Mouse (Mus musculus) testis, adult 2 months (tissue): ENCODE measurements around the gene Cep78. TPM values are rescaled to one million over a fixed set of nuclear protein-coding genes. Genes with fewer than 3 reads are reported as not detected.

Source experiments
- H3K27ac ChIP-seq: fragments of 200-500 bp; 2 replicates; pipeline ENCODE4 v1.5.1; 2012; ENCODE audit warnings: low read depth, low read length; ENCODE audit not compliant: control insufficient read depth, insufficient read depth
- H3K27me3 ChIP-seq: fragments of 200-500 bp; 2 replicates; pipeline ENCODE4 v1.6.1; 2012; ENCODE audit warnings: mild to moderate bottlenecking, low read length, moderate library complexity; ENCODE audit not compliant: control insufficient read depth, insufficient read depth
- H3K36me3 ChIP-seq: fragments of 200-500 bp; 2 replicates; pipeline ENCODE4 v1.6.1; 2012; ENCODE audit warnings: mild to moderate bottlenecking, low read length; ENCODE audit not compliant: control insufficient read depth, insufficient read depth
- H3K4me1 ChIP-seq: fragments of 200-500 bp; 2 replicates; pipeline ENCODE4 v1.6.1; 2012; ENCODE audit warnings: low read length; ENCODE audit not compliant: control insufficient read depth, insufficient read depth
- H3K4me3 ChIP-seq: fragments of 200-500 bp; 2 replicates; pipeline ENCODE4 v1.5.1; 2012; ENCODE audit warnings: low read depth, mild to moderate bottlenecking, low read length, moderate library complexity, mixed read lengths; ENCODE audit not compliant: control insufficient read depth
- CTCF ChIP-seq: fragments of 200-500 bp; IDR thresholded peaks from 2 replicates; pipeline ENCODE4 v1.5.1; 2012; ENCODE audit warnings: low read depth, mild to moderate bottlenecking, inconsistent platforms, low read length, moderate library complexity; ENCODE audit not compliant: control insufficient read depth, insufficient read depth, insufficient replicate concordance
- POLR2A ChIP-seq: fragments of 200-500 bp; IDR thresholded peaks from 2 replicates; pipeline ENCODE4 v1.6.1; 2012; ENCODE audit warnings: low read depth, mild to moderate bottlenecking, inconsistent platforms, low read length, moderate library complexity; ENCODE audit not compliant: control insufficient read depth
- polyA plus RNA-seq: library from polyadenylated mRNA; depleted of rRNA; stranded (reverse); fragments of >200 nt; gene quantifications from 2 replicates; pipeline ENCODE4 v1.2.3, GENCODE M21; 2012

Cep78 gene
- polyA plus RNA-seq, 1 experiment, result 5.1 TPM

DNA sequence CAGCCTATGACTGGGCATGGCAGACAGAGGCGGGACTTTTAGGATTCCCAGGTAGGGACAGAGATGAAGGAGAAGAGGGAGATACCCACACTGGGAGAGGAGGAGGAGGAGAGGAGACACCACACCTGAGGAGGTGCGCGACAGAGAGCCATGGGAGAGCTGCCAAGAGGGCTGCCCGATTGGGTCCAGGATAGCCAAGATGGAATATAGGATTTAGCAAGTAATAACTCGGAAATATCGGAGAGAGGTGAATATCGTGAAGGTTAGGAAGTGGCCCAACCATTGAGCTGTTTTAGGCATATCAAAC is 41.7 kb downstream of the Cep78 start:
- Histone ChIP-seq H3K4me3 (no peak overlapping the region), H3K27ac (no peak overlapping the region), H3K36me3 (no peaks in the 10 kb centered on the region), H3K4me1 (peaks cover 8% of the 10 kb centered on the region), H3K27me3 (no peaks in the 10 kb centered on the region)
- TF ChIP-seq POLR2A (no peak), CTCF (no peak)

- no peak overlapping the region for H3K4me3 ChIP-seq
- H3K4me1 ChIP-seq, result peaks cover 8% of the 10 kb centered on the region
- no peaks in the 10 kb centered on the region for H3K36me3 ChIP-seq
- no peak for TF ChIP-seq CTCF
- H3K27ac ChIP-seq, result no peak overlapping the region
- no peaks in the 10 kb centered on the region for H3K27me3 ChIP-seq
These were observed 42.2 kb downstream of the Cep78 start for GRCm38 (mm10) chr19:15942421-15943116.

DNA sequence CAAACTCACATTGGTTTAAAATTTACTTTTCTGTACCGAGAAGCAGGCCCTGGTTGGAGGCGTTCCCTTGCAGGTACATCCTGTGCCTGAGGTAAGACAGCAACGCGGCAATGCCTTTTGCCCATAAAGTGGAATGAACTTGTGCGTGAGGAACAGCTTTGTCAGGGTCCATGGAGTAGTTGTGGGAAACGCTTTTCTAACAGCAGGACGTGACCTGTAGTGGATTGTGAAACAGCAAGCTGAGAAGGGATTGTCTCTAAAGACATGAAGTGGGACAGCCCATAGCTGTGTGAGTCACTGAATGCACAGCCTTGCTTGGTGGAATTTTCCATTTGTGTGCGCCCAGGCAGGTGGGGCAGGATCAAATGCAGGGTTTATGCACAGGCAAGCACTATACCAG is 43.4 kb downstream of the Cep78 start:
- H3K27ac ChIP-seq, result no peak overlapping the region
- peaks cover 4% of the 10 kb centered on the region for H3K4me1 ChIP-seq
- H3K27me3 ChIP-seq, result no peaks in the 10 kb centered on the region
- no peak for TF ChIP-seq CTCF
- TF ChIP-seq POLR2A, result no peak
- no peak overlapping the region for H3K4me3 ChIP-seq
- no peaks in the 10 kb centered on the region for H3K36me3 ChIP-seq

DNA sequence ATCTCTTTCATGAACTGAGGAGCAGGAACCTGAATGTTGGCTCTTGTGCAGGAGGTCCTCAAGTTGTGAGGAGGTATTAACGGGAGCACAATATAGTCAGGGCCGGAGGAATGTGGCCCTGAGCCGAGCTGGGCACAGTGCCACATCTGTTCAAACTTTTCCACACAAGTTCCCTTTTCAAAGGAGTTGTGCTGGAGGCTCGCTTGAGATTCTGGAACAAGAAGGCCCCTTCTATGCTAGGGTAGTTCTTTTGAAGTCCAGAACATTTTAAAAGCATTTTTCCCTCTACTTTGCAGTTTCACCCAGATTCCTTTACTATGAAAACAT is 59.1 kb downstream of the Cep78 start:
- Histone ChIP-seq H3K4me1 (peaks cover 18% of the 10 kb centered on the region), H3K27ac (no peak overlapping the region), H3K4me3 (no peak overlapping the region), H3K36me3 (no peaks in the 10 kb centered on the region), H3K27me3 (no peaks in the 10 kb centered on the region)
- TF ChIP-seq CTCF, result no peak

DNA sequence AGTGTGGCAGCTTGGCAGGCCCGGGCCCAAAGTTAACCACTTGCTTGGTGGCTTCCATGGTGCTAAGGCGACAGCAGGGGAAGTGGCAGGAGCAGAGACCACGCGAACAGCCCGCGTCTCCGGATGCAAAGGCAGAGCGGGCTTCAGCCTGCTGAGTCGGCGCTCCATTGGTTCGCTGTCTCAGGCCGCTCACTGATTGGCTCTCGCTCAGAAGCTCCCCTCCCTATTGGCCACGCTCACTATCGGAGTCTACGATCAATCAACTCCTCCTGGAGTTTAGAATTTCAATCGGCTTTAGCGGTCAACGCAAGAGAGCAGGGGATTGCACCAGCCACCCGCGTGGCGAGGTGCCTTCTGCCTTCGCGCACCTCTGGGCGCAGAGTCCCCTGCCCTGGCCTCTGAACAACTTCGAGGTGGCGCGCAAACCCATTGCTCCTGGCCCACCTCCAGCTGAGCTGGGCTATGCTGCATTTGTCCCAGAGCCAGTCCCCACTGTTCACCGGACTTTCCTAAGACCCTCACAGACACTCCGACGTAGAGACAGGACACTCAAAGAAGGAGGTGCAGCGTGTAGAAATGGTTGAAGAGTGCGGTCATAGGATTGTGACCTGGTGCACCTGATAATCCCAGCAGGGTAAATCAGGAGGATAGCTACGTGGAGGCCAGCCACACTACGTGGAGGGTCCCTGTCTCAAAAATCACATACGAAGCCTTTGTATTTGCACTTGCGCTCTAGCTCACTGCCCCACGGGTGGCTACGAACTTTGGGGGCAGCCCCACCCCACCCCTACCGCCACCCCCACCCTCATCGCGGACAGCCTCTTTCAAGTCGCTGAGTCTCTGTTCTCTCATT is 59.7 kb downstream of the Cep78 start:
- TF ChIP-seq POLR2A (peak; percentile 58), CTCF (no peak)
- Histone ChIP-seq H3K4me1 (peaks cover 18% of the 10 kb centered on the region), H3K27me3 (no peaks in the 10 kb centered on the region), H3K4me3 (peak overlapping the region; percentile 84), H3K36me3 (no peaks in the 10 kb centered on the region), H3K27ac (peak overlapping the region; percentile 65)

GRCm38 (mm10) chr19:15924181-15924865 is 60.5 kb downstream of the Cep78 start:
- Histone ChIP-seq H3K27me3 (no peaks in the 10 kb centered on the region), H3K4me1 (peaks cover 18% of the 10 kb centered on the region), H3K36me3 (no peaks in the 10 kb centered on the region), H3K27ac (peak overlapping the region; percentile 58), H3K4me3 (peak overlapping the region; percentile 84)
- TF ChIP-seq CTCF, result no peak
- TF ChIP-seq POLR2A, result no peak

DNA sequence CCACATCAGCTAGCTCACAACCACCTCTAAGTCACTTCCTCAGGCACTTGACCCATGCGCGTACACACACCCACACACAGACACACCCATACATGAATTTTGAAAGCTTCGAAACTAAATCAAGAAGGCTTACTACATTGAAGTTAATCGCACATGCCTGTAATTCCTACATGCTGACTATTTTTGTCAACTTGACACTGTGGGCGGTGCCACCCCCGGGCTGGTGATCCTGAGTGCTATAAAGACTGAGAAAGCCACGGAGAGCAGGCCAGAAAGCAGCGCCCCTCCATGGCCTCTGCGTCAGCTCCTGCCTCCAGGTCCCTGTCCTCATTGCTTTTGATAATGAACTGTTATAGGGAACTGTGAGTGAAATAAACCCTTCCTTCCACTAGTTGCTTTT is 61.4 kb downstream of the Cep78 start:
- Histone ChIP-seq H3K36me3 (no peaks in the 10 kb centered on the region), H3K4me1 (peaks cover 18% of the 10 kb centered on the region), H3K27ac (peak overlapping the region; percentile 30; the same call in 1 of the 2 replicates), H3K4me3 (peak overlapping the region; percentile 10; the same call in 1 of the 2 replicates), H3K27me3 (no peaks in the 10 kb centered on the region)
- TF ChIP-seq CTCF (no peak), POLR2A (no peak)
